Mouse (Mus musculus) brain, embryonic 14.5 days (tissue): Measurements from ENCODE around the gene Cdca4.
"Not testable (repeated sequence)": the region's sequence is repeated elsewhere in the genome, so short reads cannot be mapped to it uniquely, and the experiment has no call there.

ENCODE experiments used
- CTCF ChIP-seq: fragments of 200-500 bp; IDR thresholded peaks from 2 replicates; pipeline ENCODE4 v1.5.1; 2012; ENCODE audit warnings: inconsistent platforms, mild to moderate bottlenecking, moderate library complexity, borderline replicate concordance; ENCODE audit not compliant: insufficient read depth, insufficient read length; ENCODE audit errors: extremely low read depth
- POLR2A ChIP-seq: fragments of 200-500 bp; IDR thresholded peaks from 2 replicates; pipeline ENCODE4 v1.6.1; 2012; ENCODE audit warnings: mild to moderate bottlenecking, inconsistent platforms, borderline replicate concordance; ENCODE audit not compliant: poor library complexity, insufficient read depth, insufficient read length, severe bottlenecking; ENCODE audit errors: extremely low read depth

GRCm38 (mm10) chr12:112816866-112817265, 12.4 kb downstream of the Cdca4 start:
- not testable (repeated sequence) for TF ChIP-seq POLR2A, CTCF
